Mouse (Mus musculus): ENCODE results near the gene Bsn.
"Not testable (repeated sequence)": the region's sequence is repeated elsewhere in the genome, so short reads cannot be mapped to it uniquely, and the experiment has no call there.

Gene Bsn

DNA sequence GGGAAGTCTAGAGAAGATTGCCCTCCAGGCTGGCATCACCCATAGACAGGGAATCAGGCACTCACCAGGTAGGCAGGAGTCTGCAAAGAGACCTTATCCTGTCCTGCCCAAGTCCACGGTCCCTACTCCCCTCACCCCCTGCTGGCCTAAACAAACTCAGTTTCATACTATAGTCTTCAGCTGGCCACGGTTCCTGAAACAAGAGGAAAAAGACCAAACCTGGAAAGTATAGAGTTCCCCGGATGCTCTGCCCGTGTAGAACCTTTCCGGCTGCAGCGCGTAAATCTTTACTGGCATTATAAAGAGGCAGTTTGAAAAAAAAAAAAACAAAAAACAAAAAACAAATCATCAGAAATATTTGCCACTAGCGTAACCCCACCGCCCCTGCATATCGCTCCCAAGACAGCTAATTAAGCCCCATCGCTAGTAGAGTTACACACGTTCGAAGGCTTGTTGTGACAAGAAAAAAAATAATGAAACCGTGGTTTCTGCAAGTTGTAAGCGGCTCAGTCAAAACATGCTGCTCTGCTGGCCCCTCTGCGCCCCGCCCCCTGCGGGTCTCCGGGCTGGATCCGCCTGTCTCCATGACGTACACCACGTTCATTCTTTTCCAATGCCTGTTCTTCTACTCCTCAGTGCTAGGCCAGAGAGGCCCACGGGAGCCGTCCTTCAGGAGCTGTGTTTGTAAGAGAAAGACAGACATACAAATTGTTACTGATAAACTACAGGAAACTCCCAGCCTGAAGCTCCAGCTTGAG, 6.9 kb upstream of the Bsn start:
- no peak for DNase-seq (ENCODE audit: low spot score in 2 of 2)

DNA sequence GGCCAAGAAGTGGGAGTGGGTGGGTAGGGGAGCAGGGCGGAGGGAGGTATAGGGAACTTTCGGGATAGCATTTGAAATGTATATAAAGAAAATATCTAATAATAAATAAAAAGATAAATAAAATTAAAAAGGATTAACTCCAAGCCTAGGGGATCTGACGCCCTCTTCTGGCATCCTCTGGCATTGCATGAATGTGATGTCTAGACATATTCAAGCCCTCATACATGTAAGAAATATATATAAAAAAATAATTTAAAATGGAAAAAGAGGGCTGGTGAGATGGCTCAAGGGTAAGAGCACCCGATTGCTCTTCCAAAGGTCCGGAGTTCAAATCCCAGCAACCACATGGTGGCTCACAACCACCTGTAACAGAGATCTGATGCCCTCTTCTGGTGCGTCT, 6.0 kb upstream of the Bsn start:
- not testable (repeated sequence) for DNase-seq (ENCODE audit: low spot score in 2 of 2)

DNA sequence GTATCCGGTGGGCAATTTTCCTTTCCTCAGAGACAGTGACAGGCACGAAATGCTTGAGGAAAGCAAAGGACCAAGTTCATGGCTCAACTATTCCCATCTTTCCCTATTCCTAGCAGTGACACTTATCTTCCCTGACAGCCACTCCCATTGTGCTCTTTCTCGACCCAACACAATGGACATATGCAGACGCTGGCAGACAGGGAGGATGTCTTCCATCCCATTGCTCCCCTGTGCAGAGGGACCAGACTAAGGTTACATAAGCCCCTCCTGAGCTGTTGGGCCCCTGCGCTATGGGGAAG, 747 bp downstream of the Bsn start:
- no peak for DNase-seq (ENCODE audit: low spot score in 2 of 2)

DNA sequence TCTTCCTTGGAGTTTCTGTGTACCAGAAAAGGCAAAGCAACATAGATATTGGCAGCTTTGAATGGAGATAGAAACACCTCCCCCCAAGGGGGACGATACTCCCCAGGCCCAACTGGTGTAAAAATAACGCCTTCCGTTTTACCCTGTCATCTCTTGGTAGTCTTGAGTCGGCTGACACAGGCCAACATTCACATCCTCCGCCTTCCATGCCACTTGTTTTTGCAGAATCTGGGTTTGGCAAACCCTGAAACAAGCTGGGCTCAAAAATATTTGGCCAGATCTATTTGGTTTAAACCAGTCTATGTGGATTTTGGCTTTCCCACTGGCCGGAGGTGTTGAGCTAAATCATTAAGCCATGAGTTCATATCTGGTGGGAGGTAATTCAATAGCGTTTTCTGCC, 1.2 kb downstream of the Bsn start:
- DNase-seq (ENCODE audit: low spot score in 2 of 2), result no peak

DNA sequence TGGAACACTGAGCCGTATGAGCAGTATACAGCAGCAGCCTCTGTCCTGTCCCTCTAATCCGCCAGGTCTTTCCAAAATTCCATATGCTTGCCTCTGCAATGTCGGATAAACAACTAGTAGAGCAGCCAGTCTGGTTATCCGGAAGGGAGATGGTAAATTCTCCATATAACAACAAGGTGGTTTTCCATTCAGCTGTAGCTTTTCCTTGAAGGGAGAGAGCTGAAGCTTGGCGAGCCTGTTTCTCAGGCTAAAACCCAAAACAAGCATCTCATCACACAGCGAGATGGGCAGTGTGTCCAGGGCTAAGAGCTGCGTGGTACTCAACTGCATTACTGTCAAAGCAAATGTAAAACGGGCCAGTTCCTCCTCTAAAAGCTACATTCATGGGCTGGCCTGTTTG, 1.7 kb downstream of the Bsn start:
- DNase-seq (ENCODE audit: low spot score in 2 of 2), result no peak

DNA sequence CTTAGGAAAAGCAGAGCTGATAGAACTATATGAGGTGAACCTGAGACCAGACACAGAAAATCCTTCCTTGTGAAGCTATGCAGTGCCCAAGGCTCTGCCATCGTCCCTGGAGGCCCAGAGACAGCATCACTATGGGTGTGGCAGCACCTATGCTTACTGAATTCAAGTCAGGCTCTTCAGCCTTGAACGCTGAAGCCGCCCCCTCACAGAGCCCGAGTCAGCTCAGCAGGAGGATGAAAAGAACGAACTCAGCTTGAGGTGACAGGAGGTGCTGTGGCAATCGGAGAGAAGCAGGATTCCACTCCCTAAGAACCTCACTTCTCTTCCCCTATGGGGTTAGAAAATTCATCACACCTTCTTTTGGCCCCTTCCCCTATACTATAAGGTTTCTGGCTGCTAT, 2.6 kb downstream of the Bsn start:
- no peak for DNase-seq (ENCODE audit: low spot score in 2 of 2)

DNA sequence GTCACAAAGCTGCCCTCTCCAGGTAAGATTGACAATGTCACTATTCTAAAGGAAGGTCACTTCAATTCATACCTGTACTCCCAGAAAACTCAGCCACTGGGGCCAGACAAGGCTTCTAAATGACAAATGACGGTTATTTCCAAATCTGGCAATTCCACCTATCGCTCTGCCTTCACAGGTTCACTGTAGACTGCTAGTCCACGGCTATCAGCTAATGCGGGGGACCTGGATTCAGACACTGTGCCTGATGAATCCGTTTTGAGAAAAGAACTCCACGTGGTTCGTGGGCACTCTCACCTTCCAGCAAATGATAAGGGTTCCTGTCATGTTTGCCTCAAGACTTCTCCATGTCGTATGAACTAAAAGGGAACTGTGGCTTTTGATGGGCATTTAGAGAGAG, 4.4 kb downstream of the Bsn start:
- DNase-seq (ENCODE audit: low spot score in 2 of 2), result no peak

DNA sequence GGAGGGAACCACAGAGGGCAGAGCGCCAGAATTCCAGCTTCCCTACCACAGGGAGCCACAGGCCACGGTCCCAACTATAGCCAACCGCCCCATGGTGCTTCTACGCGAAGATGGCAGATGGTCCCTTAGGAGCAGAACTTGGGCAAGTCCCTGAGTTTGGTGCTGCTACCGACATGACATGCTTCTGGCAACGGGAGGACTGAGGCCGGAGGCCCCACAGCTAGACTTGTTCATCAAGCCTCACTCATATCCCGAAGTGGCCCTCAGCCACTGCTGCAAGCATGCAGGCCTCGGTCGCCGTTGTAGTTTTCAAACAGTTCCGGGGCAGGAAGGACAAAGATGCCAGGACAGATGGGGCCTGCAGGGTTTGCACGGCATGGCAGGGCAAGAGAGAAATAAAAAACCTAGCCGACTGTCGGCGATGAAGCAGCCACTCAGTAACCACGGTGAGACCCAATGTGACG, 6.6 kb downstream of the Bsn start:
- DNase-seq (ENCODE audit: low spot score in 2 of 2), result no peak

DNA sequence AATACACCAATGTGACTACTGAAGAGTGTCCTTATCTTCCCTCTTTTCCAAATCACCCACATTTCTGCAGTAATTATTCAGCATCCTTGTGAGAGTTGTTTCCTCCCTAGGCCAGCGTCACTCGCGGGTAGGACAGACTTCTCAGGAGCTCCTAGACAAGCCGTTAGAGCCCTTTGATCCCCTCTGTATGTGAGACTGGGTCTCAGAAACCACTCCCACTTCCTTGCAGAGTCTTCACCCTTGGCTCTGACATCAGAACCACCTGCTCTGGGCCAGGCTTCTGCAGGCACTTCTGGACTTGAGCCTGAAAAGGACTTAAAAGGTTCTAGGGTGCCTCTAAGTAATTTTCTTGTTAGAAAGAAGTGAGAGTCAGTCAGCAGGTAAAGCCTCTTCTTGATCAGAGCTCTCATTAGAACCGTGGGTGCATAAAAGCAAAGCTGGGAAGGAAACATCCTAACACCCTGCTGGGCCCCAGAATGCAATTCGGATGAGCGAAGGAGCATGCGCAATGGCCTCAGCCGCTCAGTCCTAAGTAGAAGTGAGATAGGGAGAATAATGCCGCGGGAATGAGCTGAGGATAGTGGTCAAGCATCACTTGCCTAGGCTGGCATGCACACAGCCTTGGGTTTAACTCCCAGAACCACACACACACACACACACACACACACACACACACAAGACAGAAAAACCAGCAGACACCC, 7.2 kb downstream of the Bsn start:
- no peak for DNase-seq (ENCODE audit: low spot score in 2 of 2)

DNA sequence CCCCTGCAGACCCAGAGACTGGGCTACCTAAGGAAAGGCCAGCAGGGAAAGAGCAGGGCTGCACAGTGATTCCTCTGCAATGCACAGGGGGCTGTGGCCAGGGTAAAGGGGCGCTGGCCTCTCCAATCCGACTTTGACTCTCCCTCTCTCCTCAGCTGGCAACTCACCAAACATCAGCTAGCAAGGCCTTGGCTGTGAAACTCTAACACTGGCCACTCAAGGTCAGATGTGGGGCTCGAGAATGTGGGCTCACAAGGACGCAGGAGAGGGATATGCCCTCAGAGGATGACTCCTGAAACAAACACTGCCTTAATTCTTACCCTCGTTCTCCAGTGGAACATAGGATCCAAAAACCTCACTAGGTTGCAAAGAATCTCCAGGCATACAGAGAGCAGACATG, 11.8 kb downstream of the Bsn start:
- DNase-seq (ENCODE audit: low spot score in 2 of 2), result no peak

DNA sequence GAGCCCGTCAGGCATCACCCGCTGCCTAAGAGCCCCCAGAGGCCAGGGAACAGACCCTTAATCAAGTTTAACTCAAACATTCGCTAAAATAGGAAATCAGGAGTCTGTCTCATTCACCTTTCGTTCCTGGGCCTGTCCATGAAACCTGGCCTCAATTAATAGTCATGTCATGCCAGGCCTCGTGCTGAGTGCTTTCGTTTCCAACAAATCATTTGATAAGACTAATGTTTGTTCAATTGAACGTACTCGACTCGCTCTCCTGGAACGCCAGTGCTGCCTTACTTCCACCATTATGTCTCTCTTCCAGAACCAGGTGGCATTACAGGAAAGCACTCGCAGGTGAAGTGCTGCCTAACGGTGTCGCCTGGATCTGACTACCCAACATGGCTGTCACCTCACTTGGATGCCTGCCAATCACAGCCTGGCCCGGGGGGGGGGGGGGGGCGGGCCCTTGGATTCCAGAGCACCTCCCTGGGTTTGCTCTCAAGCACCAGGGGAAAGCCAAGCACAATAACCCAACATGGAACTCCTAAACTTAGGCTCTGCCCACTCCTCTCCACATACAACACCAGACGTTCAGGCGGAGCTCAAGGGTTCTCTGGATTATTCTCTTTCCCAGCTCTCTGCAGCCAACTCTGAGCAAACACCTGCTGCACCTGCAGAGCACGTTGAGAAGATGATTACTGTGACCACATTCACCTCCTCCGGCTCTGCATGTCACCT, 14.9 kb downstream of the Bsn start:
- DNase-seq (ENCODE audit: low spot score in 2 of 2), result no peak

DNA sequence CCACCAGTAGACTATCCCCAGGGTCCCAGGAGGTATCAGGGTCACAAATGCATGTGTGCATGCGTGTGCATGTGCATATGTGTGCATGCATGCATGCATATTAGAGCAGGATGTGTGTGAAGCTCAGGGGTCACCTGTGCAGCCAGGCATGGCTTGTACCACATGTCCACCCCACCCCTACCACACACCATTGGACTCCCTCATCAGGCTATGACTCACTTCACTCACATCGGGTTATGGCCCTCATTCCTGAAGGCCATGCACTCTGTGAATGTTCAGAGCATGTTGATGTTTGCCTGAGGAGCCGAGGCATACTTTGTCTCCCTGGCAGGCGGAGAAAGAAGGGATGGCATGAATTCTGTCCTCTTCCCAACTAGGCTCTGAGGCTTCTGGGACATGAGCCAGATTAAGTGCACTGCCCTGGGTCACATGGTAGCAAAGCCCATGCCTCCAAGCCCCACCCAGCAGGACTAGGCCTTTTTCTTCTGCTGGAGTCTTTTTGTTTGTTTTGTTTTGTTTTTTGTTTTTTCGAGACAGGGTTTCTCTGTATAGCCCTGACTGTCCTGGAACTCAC, 17.3 kb downstream of the Bsn start:
- no peak for DNase-seq (ENCODE audit: low spot score in 2 of 2)

DNA sequence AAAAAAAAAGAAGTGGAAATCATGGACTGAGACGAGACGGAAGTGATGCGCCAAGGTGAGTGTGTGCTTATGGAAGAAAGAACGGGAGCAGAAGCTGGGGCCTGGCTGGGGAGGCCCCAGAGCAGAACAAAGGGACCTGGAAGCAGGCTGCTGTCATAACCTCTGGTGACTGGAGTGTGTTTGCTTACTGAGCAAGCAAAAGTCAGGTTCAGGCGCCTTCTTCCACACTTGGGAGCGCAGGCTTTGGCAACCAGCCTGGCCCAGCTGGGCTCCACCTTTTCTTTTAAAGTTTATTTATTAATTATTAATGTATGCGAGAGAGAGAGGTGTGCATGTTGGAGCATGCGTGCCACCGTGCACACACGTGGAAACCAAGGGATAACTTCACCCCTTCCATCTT, 20.4 kb downstream of the Bsn start:
- DNase-seq (ENCODE audit: low spot score in 2 of 2), result no peak

DNA sequence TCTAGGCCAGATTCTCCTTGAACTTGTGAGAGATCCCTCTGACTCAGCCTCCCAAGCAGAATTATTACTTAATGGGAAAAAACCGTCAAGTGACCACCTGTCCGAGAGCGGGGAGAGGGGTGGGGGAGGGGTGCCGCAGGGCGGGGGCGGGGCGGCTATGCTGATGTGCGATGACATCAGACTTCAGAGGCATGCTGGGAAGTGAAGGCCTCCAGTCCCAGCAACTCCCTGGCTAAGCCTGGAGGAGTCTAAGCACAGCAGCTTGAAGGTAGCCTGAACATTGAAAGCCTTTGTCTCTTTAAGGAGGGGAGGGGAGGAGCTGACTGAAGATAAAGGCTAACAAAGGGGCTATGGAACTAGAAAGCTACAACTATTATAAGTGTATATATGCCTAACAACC, 25.0 kb downstream of the Bsn start:
- no peak for DNase-seq (ENCODE audit: low spot score in 2 of 2)

DNA sequence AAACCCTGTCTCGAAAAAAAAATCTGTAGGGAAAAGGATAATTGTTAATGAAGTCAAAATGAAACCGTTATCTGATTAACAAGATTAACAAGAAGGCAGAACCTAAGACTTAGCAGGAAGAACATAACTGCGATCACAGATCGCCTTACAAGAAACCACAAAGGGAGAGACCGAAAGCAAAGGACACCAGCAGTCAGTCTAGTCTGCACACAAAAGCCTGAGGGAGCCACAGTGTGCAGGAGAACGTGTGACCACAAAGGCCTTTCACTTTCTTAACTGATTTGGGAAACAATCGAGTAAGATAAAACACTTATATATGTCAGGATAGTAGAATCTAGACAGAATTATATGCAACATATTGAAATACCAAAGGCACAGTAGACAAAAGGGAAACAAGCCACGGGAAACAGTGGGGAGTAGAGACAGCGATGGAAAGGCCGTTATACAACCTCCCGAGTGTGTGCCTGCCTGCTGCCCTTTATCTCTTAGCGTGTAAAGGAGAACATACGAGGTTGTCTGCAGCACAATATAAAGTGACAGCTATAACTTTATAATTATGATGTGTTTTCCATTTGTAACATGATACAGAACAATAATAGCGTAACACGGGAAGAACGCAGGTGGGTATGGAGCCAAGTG, 26.4 kb downstream of the Bsn start:
- DNase-seq (ENCODE audit: low spot score in 2 of 2), result no peak

DNA sequence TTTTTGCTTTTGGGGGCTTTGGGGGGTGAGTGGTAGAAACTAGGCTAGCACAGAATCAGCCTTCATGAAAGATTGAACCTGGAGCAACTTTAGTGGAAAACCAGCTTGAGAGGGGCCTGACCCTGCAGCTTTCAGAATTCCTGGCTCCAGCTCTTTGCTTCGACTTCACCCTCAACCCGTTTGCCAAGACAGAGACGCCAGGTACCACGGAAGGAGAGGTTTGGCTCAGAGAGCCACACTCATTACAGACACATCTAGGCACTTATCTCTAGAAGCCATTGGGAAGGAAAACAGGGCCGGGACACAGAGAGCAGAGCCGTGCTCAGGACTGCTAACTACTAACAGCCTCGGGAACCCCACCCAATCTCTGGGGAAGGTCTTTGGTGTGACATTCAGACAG, 32.3 kb downstream of the Bsn start:
- DNase-seq (ENCODE audit: low spot score in 2 of 2), result no peak

DNA sequence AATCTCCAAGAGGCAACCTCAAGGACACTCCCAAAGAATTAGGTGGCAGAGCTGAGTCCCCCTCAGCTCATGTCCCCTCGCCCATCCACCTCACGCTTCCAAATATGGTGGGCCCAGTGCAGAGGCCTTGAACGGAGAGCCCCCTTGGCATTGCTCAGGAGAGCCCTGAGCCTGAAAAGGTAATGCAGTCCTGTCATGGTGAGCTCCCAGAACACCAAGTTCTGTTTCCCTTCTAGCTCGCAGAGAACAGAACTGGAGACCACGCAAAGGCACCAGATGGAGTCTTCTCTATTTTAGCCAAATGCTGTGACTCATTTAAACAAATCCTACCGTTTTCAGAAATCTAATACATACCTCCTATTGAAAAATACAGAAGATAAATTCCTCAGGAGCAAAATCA, 32.7 kb downstream of the Bsn start:
- no peak for DNase-seq (ENCODE audit: low spot score in 2 of 2)

DNA sequence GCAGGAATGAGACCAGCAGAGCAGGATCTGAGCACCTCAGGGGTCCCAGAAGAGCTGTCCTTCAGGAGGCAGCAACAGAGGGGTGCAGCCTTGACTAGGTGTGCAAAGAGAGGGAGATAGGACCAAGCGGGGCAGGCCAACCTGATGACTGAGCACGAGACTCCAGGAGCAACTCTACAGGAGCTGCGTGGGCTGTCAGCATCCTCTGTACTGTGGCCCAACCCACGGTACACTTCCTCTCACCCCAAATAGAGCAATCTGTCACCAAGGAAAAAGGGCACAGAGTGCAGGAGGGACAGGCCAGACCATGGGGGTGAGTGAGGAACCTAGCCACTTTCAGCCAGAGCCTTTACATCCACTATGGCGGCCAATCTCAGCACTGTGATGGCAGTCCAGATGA, 33.4 kb downstream of the Bsn start:
- no peak for DNase-seq (ENCODE audit: low spot score in 2 of 2)

DNA sequence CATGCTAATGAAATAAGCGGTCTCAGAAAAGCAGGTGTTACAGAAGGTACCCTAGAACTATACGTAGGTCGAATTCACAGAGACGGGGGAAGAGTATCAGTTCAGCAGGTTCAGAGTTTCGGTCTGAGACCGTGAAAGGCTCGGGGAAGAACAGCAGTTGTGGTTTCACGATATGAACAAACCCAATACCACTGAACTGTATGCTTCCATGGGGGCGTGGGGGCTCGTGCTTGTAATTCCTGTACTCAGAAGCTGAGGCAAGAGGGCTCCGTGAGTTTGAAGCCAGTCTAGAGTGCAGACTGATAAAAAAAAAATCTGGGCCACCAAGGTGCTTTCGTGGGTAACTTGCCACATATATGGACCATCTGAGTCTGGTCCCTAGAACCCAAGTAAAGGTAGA, 35.4 kb downstream of the Bsn start:
- no peak for DNase-seq (ENCODE audit: low spot score in 2 of 2)

DNA sequence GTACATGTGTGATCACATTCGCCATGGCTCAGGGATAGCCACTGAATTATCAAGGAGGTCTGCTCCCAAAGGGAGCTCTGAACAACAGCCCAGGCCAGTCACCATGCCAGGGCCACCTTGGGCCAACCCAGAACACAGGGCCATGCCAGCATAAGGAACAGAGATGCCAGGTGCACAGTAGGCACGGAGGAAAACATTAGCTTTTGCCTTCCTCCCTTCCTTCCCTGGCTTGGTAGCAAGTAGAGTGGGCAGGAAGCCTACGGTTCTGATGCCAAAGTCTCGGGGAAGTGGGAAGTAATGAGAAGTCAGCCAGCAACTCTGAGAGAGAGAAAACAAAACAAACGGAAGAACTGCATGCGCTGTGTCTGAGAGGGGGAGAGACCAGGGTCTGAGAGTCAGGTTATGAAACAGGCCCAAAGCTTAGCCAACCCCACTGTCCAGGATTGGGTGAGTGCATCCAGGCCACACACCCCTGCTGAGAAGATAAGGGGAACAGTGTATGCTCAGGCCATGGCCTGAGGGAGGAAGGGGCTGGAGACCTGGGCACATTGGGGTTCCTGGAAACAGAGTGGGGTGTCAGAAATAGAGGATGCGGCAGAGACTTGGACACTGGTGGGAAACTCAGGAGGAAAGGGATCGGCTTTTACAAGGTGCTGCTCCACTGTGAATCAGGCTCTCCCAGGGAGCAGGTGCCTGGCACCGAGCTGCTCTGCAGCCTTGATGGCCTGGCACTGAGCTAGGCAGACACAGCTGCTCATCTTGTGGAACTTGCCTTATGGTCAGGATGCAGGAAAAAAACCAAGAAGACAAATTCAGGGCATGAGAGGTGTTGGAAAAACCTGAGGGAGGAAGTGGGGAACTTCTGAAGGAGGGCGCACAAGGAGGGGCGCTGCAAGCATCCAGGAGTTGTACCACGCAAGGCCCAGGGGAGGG, 36.4 kb downstream of the Bsn start:
- DNase-seq (ENCODE audit: low spot score in 2 of 2), result no peak

DNA sequence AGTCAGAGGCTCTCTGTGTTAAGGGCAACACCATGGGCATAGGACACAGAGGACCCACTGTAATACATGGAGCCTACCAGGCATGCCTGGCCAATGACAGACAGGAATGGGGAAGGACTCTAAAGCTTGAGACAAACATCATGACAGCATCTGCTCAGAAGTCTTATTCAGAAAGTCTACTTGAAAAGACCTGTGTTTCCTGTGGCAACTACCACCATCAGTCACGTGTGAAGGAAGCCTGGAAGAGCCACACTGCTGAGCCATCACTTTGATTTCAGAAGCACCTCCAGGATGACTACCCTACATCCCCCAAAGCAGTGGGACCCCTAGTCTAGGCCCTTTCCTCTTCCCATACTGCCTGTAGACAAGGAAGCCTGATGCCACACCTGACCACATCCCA, 39.7 kb downstream of the Bsn start:
- no peak for DNase-seq (ENCODE audit: low spot score in 2 of 2)

Data from frontal cortex, postnatal 25 days (tissue).